Mouse (Mus musculus): ENCODE results near the gene Tspan32. TPM values are rescaled to one million over a fixed set of nuclear protein-coding genes. Genes with fewer than 3 reads are reported as not detected.
A peak's percentile ranks its signal among the peaks of the same experiment; 100 is the strongest.

Gene Tspan32
- polyA plus RNA-seq, 1 experiment from 2014 or later: 0.28 TPM

- Histone ChIP-seq H3K9ac (ENCODE audit: low read depth, low read length) (no peak overlapping the region), H3K27me3 (replicated peaks; ENCODE audit: control insufficient read depth, insufficient read depth, low read length) (no peaks in the 10 kb centered on the region), H3K4me2 (ENCODE audit: low read length) (no peak overlapping the region), H3K36me3 (ENCODE audit: control insufficient read depth, insufficient read depth, low read length) (no peaks in the 10 kb centered on the region), H3K9me3 (ENCODE audit: control insufficient read depth, low read length) (no peaks in the 10 kb centered on the region), H3K27ac (ENCODE audit: low read depth, low read length) (no peak overlapping the region), H3K4me1 (ENCODE audit: control insufficient read depth, insufficient read depth, low read depth, low read length) (peaks cover 21% of the 10 kb centered on the region), H3K4me3 (ENCODE audit: low read length) (no peak overlapping the region)
- WGBS: 80% methylated on average over 7 of the region's 7 CpGs
- no peak for ATAC-seq
These were observed 10.2 kb downstream of the Tspan32 start for GRCm38 (mm10) chr7:143014862-143015659.

GRCm38 (mm10) chr7:143015755-143016423, 11.0 kb downstream of the Tspan32 start:
- Histone ChIP-seq H3K27ac (ENCODE audit: low read depth, low read length) (peak overlapping the region; percentile 65), H3K9ac (ENCODE audit: low read depth, low read length) (no peak overlapping the region), H3K4me2 (ENCODE audit: low read length) (peak overlapping the region; percentile 14; the same call in 1 of the 2 replicates), H3K9me3 (ENCODE audit: control insufficient read depth, low read length) (no peaks in the 10 kb centered on the region), H3K36me3 (ENCODE audit: control insufficient read depth, insufficient read depth, low read length) (no peaks in the 10 kb centered on the region), H3K4me3 (ENCODE audit: low read length) (no peak overlapping the region), H3K27me3 (replicated peaks; ENCODE audit: control insufficient read depth, insufficient read depth, low read length) (no peaks in the 10 kb centered on the region), H3K4me1 (ENCODE audit: control insufficient read depth, insufficient read depth, low read depth, low read length) (peaks cover 21% of the 10 kb centered on the region)
- WGBS: 6% methylated on average over 1 of the region's 1 CpGs
- ATAC-seq: peak; percentile 72

GRCm38 (mm10) chr7:143016424-143017142, 11.7 kb downstream of the Tspan32 start:
- H3K4me1 ChIP-seq (ENCODE audit: control insufficient read depth, insufficient read depth, low read depth, low read length): peaks cover 21% of the 10 kb centered on the region
- peak overlapping the region; percentile 65 for H3K27ac ChIP-seq (ENCODE audit: low read depth, low read length)
- H3K27me3 ChIP-seq (replicated peaks; ENCODE audit: control insufficient read depth, insufficient read depth, low read length): no peaks in the 10 kb centered on the region
- H3K36me3 ChIP-seq (ENCODE audit: control insufficient read depth, insufficient read depth, low read length): no peaks in the 10 kb centered on the region
- H3K9ac ChIP-seq (ENCODE audit: low read depth, low read length): no peak overlapping the region
- 24% methylated on average over 9 of the region's 9 CpGs for whole genome bisulfite sequencing
- H3K9me3 ChIP-seq (ENCODE audit: control insufficient read depth, low read length): no peaks in the 10 kb centered on the region
- ATAC-seq: peak; percentile 47
- peak overlapping the region; percentile 14; the same call in 1 of the 2 replicates for H3K4me2 ChIP-seq (ENCODE audit: low read length)
- H3K4me3 ChIP-seq (ENCODE audit: low read length): no peak overlapping the region

GRCm38 (mm10) chr7:143017181-143017580, 12.3 kb downstream of the Tspan32 start:
- Histone ChIP-seq H3K27ac (ENCODE audit: low read depth, low read length) (no peak overlapping the region), H3K4me2 (ENCODE audit: low read length) (no peak overlapping the region), H3K4me1 (ENCODE audit: control insufficient read depth, insufficient read depth, low read depth, low read length) (peaks cover 21% of the 10 kb centered on the region), H3K36me3 (ENCODE audit: control insufficient read depth, insufficient read depth, low read length) (no peaks in the 10 kb centered on the region), H3K27me3 (replicated peaks; ENCODE audit: control insufficient read depth, insufficient read depth, low read length) (no peaks in the 10 kb centered on the region), H3K9me3 (ENCODE audit: control insufficient read depth, low read length) (no peaks in the 10 kb centered on the region), H3K4me3 (ENCODE audit: low read length) (no peak overlapping the region), H3K9ac (ENCODE audit: low read depth, low read length) (no peak overlapping the region)
- 70% methylated on average over 4 of the region's 4 CpGs for WGBS
- no peak for ATAC-seq

GRCm38 (mm10) chr7:143020040-143020439, 15.2 kb downstream of the Tspan32 start:
- no peak overlapping the region for H3K9ac ChIP-seq (ENCODE audit: low read depth, low read length)
- no peak for ATAC-seq
- no peak overlapping the region for H3K4me2 ChIP-seq (ENCODE audit: low read length)
- H3K27ac ChIP-seq (ENCODE audit: low read depth, low read length): no peak overlapping the region
- no peaks in the 10 kb centered on the region for H3K27me3 ChIP-seq (replicated peaks; ENCODE audit: control insufficient read depth, insufficient read depth, low read length)
- H3K9me3 ChIP-seq (ENCODE audit: control insufficient read depth, low read length): no peaks in the 10 kb centered on the region
- H3K36me3 ChIP-seq (ENCODE audit: control insufficient read depth, insufficient read depth, low read length): no peaks in the 10 kb centered on the region; the same call in 1 of the 2 replicates
- peaks cover 9% of the 10 kb centered on the region for H3K4me1 ChIP-seq (ENCODE audit: control insufficient read depth, insufficient read depth, low read depth, low read length)
- no peak overlapping the region for H3K4me3 ChIP-seq (ENCODE audit: low read length)

GRCm38 (mm10) chr7:143020764-143021163, 15.9 kb downstream of the Tspan32 start:
- Histone ChIP-seq H3K27me3 (replicated peaks; ENCODE audit: control insufficient read depth, insufficient read depth, low read length) (no peaks in the 10 kb centered on the region), H3K36me3 (ENCODE audit: control insufficient read depth, insufficient read depth, low read length) (peaks cover 6% of the 10 kb centered on the region), H3K4me1 (ENCODE audit: control insufficient read depth, insufficient read depth, low read depth, low read length) (peaks cover 6% of the 10 kb centered on the region), H3K9ac (ENCODE audit: low read depth, low read length) (no peak overlapping the region), H3K4me2 (ENCODE audit: low read length) (no peak overlapping the region), H3K9me3 (ENCODE audit: control insufficient read depth, low read length) (no peaks in the 10 kb centered on the region), H3K4me3 (ENCODE audit: low read length) (no peak overlapping the region), H3K27ac (ENCODE audit: low read depth, low read length) (no peak overlapping the region)
- no peak for ATAC-seq
- whole genome bisulfite sequencing: 88% methylated on average over 3 of the region's 3 CpGs

- no peak overlapping the region for H3K9ac ChIP-seq (ENCODE audit: low read depth, low read length)
- no peak for ATAC-seq
- no peaks in the 10 kb centered on the region for H3K27me3 ChIP-seq (replicated peaks; ENCODE audit: control insufficient read depth, insufficient read depth, low read length)
- no peak overlapping the region for H3K27ac ChIP-seq (ENCODE audit: low read depth, low read length)
- no peaks in the 10 kb centered on the region for H3K4me1 ChIP-seq (ENCODE audit: control insufficient read depth, insufficient read depth, low read depth, low read length)
- WGBS: 67% methylated on average over 5 of the region's 5 CpGs
- no peak overlapping the region for H3K4me3 ChIP-seq (ENCODE audit: low read length)
- peaks cover 6% of the 10 kb centered on the region for H3K36me3 ChIP-seq (ENCODE audit: control insufficient read depth, insufficient read depth, low read length)
- H3K9me3 ChIP-seq (ENCODE audit: control insufficient read depth, low read length): no peaks in the 10 kb centered on the region
- H3K4me2 ChIP-seq (ENCODE audit: low read length): no peak overlapping the region
These were observed 16.7 kb downstream of the Tspan32 start for GRCm38 (mm10) chr7:143021356-143022164.

- Histone ChIP-seq H3K27ac (ENCODE audit: low read depth, low read length) (no peak overlapping the region), H3K27me3 (replicated peaks; ENCODE audit: control insufficient read depth, insufficient read depth, low read length) (no peaks in the 10 kb centered on the region), H3K4me3 (ENCODE audit: low read length) (no peak overlapping the region), H3K9me3 (ENCODE audit: control insufficient read depth, low read length) (no peaks in the 10 kb centered on the region), H3K9ac (ENCODE audit: low read depth, low read length) (no peak overlapping the region), H3K4me1 (ENCODE audit: control insufficient read depth, insufficient read depth, low read depth, low read length) (no peaks in the 10 kb centered on the region), H3K36me3 (ENCODE audit: control insufficient read depth, insufficient read depth, low read length) (peaks cover 9% of the 10 kb centered on the region), H3K4me2 (ENCODE audit: low read length) (no peak overlapping the region)
- 94% methylated on average over 2 of the region's 2 CpGs for WGBS
- no peak for ATAC-seq
These were observed 18.7 kb downstream of the Tspan32 start for GRCm38 (mm10) chr7:143023499-143023898.

Data from hindbrain, embryonic 16.5 days (tissue).